Mouse (Mus musculus) left cerebral cortex, adult 11 months (tissue): Measurements from ENCODE around the gene Sh3bp1.

Source experiments
- DNase-seq: peaks from one replicate; pipeline ENCODE4 v3.0.0; 2022; ENCODE audit warnings: low spot score

Sh3bp1 gene

DNA sequence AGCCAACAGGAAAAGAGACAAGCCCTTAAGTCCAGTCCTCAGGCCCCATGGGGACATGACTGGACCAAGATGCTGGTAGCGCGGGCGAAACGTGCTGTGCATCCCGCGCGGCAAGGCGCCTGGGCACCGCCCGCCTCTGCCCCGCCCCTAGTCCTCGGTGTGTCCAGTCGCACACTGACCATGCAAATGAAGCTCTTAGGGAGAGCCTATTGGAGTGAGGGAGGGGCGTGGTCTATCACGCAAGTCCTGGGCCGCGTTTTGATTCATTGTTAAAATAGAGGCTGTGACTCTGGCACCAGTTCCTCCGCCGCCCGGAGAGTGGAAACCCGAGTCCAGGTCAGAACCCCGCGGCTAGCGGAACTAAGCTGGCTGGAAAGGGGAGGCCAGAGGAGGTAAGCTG, 48.1 kb downstream of the Sh3bp1 start, which contains the start of gene Triobp:
Triobp (plus strand) TSS at position 68 of the 400 bp plus-strand sequence.
- DNase-seq, result peak; percentile 74

GRCm38 (mm10) chr15:78948152-78948725, 48.7 kb downstream of the Sh3bp1 start:
- DNase-seq, result no peak

DNA sequence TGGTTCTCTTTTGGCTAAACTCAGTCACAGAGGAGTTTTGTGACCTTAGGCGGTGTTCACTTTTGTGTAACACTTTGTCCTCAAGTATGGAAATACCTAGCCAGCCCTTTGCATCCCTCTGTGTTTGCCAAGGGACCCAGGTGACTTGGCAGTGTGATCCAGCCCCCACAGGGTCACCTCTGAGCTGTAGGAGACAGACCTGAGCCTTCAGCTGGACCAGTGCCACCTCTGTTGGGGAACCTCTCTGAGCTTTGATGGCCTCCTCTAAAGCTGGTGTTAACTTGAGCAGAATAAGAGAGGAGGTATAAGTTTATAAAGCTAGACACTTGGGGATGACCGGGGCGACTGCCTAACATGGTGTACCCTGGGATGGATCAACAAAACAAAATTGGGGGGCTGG, 49.3 kb downstream of the Sh3bp1 start:
- no peak for DNase-seq

- no peak for DNase-seq
Observed at GRCm38 (mm10) chr15:78955663-78956062, 56.1 kb downstream of the Sh3bp1 start.

GRCm38 (mm10) chr15:78956351-78956750, 56.8 kb downstream of the Sh3bp1 start:
- no peak for DNase-seq

DNA sequence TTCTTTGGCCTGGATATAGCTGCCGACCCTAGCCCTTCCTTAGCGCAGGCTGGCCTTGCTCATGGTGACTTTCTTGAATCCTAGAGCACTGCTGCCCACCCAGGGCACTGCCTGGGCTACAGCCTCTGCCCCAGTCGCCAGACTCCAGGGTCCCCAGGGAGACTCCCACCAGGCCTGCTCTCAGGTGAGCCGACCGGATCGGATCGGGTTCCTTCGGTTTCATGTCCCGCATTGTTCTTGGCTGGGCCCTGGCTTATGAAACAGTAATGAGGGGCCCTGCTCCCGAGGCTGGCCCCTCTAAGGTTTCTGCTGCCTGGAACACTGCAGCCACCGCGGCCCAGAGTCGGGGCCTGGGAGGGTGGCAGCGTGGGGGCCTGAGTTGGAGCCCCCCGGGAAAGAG, 57.5 kb downstream of the Sh3bp1 start:
- no peak for DNase-seq

DNA sequence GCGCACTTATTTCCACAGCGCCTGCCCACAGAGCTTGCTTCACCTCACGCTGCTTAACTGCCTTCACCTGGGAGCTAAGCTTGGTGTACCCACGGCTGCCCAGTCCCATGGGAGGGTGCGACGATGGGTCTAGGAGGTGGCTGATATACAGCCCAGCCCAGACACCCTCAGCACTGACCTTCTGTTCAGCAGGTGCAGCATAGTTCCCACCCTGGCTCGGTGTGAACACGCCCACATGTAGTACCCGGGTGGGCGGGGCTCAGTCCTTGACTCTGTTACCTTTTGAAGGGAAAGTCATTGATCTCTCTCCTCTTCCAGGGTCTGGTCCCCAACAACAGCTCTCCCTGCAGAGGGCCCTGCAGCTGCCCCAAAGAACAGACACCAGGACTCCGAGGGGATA, 60.0 kb downstream of the Sh3bp1 start:
- no peak for DNase-seq

GRCm38 (mm10) chr15:78960088-78960487, 60.5 kb downstream of the Sh3bp1 start:
- DNase-seq, result no peak
